Mouse (Mus musculus) hindbrain, embryonic 12.5 days (tissue): Measurements from ENCODE around the gene Efr3b. TPM values are rescaled to one million over a fixed set of nuclear protein-coding genes. Genes with fewer than 3 reads are reported as not detected.
A peak's percentile ranks its signal among the peaks of the same experiment; 100 is the strongest.
"Not testable (repeated sequence)": the region's sequence is repeated elsewhere in the genome, so short reads cannot be mapped to it uniquely, and the experiment has no call there.

Source experiments
- ATAC-seq: fragments of 200-750 bp; cut with Nextera tagmentation; 2 replicates; pipeline ENCODE4 v1.8.0; 2017; ENCODE audit warnings: moderate TSS enrichment; ENCODE audit not compliant: low FRiP score
- H3K27ac ChIP-seq: fragments of 300-500 bp; sonication (generic); 2 replicates; pipeline ENCODE4 v1.5.1; 2016; ENCODE audit warnings: mild to moderate bottlenecking
- H3K27me3 ChIP-seq: fragments of 300-500 bp; sonication (generic); 2 replicates; pipeline ENCODE4 v1.6.1; 2016; ENCODE audit warnings: mild to moderate bottlenecking
- H3K36me3 ChIP-seq: fragments of 300-500 bp; sonication (generic); 2 replicates; pipeline ENCODE4 v1.6.1; 2016; ENCODE audit warnings: mild to moderate bottlenecking
- H3K4me1 ChIP-seq: fragments of 300-500 bp; sonication (generic); 2 replicates; pipeline ENCODE4 v1.6.1; 2016
- H3K4me2 ChIP-seq: fragments of 300-500 bp; sonication (generic); replicated peaks from 2 replicates; pipeline ENCODE4 v1.6.1; 2016; ENCODE audit warnings: mild to moderate bottlenecking
- H3K4me3 ChIP-seq: fragments of 300-500 bp; sonication (generic); 2 replicates; pipeline ENCODE4 v1.5.1; 2016; ENCODE audit warnings: mild to moderate bottlenecking
- H3K9ac ChIP-seq: fragments of 300-500 bp; sonication (generic); 2 replicates; pipeline ENCODE4 v1.6.1; 2016; ENCODE audit warnings: mild to moderate bottlenecking, moderate library complexity
- H3K9me3 ChIP-seq: fragments of 300-500 bp; sonication (generic); replicated peaks from 2 replicates; pipeline ENCODE4 v1.6.1; 2016; ENCODE audit warnings: mild to moderate bottlenecking
- WGBS: fragments of 180-500 bp; shearing (Covaris S2); methylation state at CpG from one replicate; pipeline ENCODE4 v1.1.7; 2016; 5-methylcytosine and 5-hydroxymethylcytosine counted together
- polyA plus RNA-seq: library from polyadenylated mRNA; unstranded; fragments of >200 nt; fragmentation: Nextera tagmentation; extraction: Ambion mirVana; gene quantifications from 2 replicates; pipeline ENCODE4 v1.2.1, GENCODE M21; 2016

Efr3b gene
- polyA plus RNA-seq, 1 experiment from 2014 or later, result 33.1 TPM

- Histone ChIP-seq H3K4me3 (no peak overlapping the region), H3K27me3 (no peaks in the 10 kb centered on the region), H3K4me2 (no peak overlapping the region), H3K9me3 (no peaks in the 10 kb centered on the region), H3K9ac (no peak overlapping the region), H3K4me1 (peaks cover 33% of the 10 kb centered on the region), H3K27ac (peak overlapping the region; percentile 17; the same call in 1 of the 2 replicates), H3K36me3 (no peaks in the 10 kb centered on the region)
- WGBS, result 81% methylated on average over 7 of the region's 7 CpGs
- no peak for ATAC-seq
These were observed 32.6 kb downstream of the Efr3b start for GRCm38 (mm10) chr12:4006079-4006478.

- no peak overlapping the region for H3K4me3 ChIP-seq
- 0 out of 2 replicates have a peak, but pooled peaks cover 7% of the 10 kb centered on the region for H3K36me3 ChIP-seq
- no peak for ATAC-seq
- no peak overlapping the region for H3K27ac ChIP-seq
- H3K4me1 ChIP-seq, result peaks cover 33% of the 10 kb centered on the region
- H3K9ac ChIP-seq, result no peak overlapping the region
- H3K4me2 ChIP-seq, result no peak overlapping the region
- WGBS, result 18% methylated on average over 6 of the region's 6 CpGs
- H3K27me3 ChIP-seq, result no peaks in the 10 kb centered on the region
- H3K9me3 ChIP-seq, result no peaks in the 10 kb centered on the region
These were observed 34.1 kb downstream of the Efr3b start for GRCm38 (mm10) chr12:4004648-4005047.

- Histone ChIP-seq H3K36me3 (0 out of 2 replicates have a peak, but pooled peaks cover 19% of the 10 kb centered on the region), H3K4me2 (no peak overlapping the region), H3K9ac (no peak overlapping the region), H3K27ac (no peak overlapping the region), H3K4me3 (no peak overlapping the region), H3K27me3 (no peaks in the 10 kb centered on the region), H3K4me1 (peaks cover 2% of the 10 kb centered on the region; the same call in 1 of the 2 replicates), H3K9me3 (no peaks in the 10 kb centered on the region)
- WGBS, result 90% methylated on average over 5 of the region's 5 CpGs
- no peak for ATAC-seq
These were observed 38.3 kb downstream of the Efr3b start for GRCm38 (mm10) chr12:4000406-4000805.

DNA sequence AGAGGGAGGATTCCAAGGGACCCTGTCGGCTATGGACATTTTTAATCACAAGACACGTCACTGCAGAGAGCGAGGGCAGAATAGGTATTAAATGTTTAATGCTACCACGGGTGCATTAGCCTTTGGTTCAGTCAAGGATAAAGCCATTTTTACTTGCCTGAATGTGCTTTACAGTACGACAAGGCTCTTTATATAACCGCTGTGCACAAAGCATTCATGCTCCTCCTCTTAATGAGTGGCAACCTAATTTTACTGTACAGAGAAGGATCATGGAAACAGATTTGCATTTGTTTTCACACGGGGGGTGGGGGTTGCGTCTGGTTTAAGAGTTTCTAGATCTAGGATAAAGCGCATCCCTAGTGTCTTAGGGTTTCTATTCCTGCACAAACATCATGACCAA is 42.0 kb downstream of the Efr3b start:
- Histone ChIP-seq H3K27me3 (no peaks in the 10 kb centered on the region), H3K4me2 (no peak overlapping the region), H3K27ac (no peak overlapping the region), H3K9ac (no peak overlapping the region), H3K9me3 (no peaks in the 10 kb centered on the region), H3K4me3 (no peak overlapping the region), H3K4me1 (no peaks in the 10 kb centered on the region), H3K36me3 (0 out of 2 replicates have a peak, but pooled peaks cover 24% of the 10 kb centered on the region)
- WGBS, result 86% methylated on average over 9 of the region's 9 CpGs
- no peak for ATAC-seq

DNA sequence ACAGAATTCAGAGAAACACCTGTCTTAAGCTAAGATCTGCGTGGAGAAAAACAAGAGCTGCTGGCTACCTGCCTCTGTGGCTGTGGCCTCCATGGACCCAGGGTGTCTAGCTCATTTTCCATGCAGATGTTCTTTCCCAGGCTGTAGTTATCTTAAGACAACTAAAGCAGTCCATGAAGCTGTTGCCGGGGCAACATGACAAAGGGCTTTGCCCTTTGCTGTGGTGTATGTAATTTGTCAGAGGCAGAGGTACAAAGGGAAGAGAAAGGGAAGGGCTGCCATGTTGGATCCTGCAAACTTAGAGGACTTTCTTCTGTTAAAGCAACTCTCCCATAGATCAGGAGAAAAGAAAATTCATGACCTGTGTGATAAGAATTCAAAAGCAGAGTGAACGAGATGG is 47.7 kb downstream of the Efr3b start:
- Histone ChIP-seq H3K27ac (no peak overlapping the region), H3K4me3 (no peak overlapping the region), H3K4me1 (peaks cover 5% of the 10 kb centered on the region; the same call in 1 of the 2 replicates), H3K9ac (no peak overlapping the region), H3K4me2 (no peak overlapping the region), H3K9me3 (no peaks in the 10 kb centered on the region), H3K36me3 (0 out of 2 replicates have a peak, but pooled peaks cover 12% of the 10 kb centered on the region), H3K27me3 (no peaks in the 10 kb centered on the region)
- WGBS, result 50% methylated on average over 3 of the region's 3 CpGs
- ATAC-seq, result no peak

- ATAC-seq, result no peak
- Histone ChIP-seq H3K36me3 (0 out of 2 replicates have a peak, but pooled peaks cover 12% of the 10 kb centered on the region), H3K4me3 (no peak overlapping the region), H3K27ac (no peak overlapping the region), H3K9ac (no peak overlapping the region), H3K4me1 (peaks cover 5% of the 10 kb centered on the region; the same call in 1 of the 2 replicates), H3K4me2 (no peak overlapping the region), H3K27me3 (no peaks in the 10 kb centered on the region), H3K9me3 (no peaks in the 10 kb centered on the region)
- WGBS, result 27% methylated on average over 2 of the region's 2 CpGs
These were observed 48.8 kb downstream of the Efr3b start for GRCm38 (mm10) chr12:3989943-3990342.

DNA sequence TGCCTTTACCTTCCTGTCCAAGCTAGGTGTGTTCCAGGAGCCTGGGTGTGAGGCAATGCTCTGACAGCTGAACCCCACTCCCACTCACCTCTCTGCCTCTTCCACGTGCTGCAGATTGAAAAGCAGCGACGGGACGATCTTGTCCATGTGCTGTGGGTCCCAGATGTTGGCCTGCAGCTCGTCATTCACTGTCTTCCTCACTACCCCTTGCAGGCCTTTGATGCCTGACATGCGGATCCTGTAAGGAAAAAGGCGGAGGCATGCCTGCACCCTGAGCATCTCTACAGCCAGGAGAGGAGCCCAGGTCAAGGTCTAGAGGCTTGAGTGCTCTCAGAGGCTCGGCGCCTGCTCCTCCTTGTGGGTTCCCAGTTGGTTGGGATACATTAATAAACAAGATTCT is 54.3 kb downstream of the Efr3b start:
- no peak overlapping the region for H3K4me3 ChIP-seq
- no peak for ATAC-seq
- peaks cover 5% of the 10 kb centered on the region; the same call in 1 of the 2 replicates for H3K27me3 ChIP-seq
- H3K4me1 ChIP-seq, result peaks cover 15% of the 10 kb centered on the region
- 87% methylated on average over 9 of the region's 9 CpGs for WGBS
- H3K9ac ChIP-seq, result no peak overlapping the region
- H3K4me2 ChIP-seq, result no peak overlapping the region
- H3K9me3 ChIP-seq, result no peaks in the 10 kb centered on the region
- H3K27ac ChIP-seq, result peak overlapping the region; percentile 17; the same call in 1 of the 2 replicates
- H3K36me3 ChIP-seq, result peaks cover 23% of the 10 kb centered on the region

GRCm38 (mm10) chr12:3983736-3984135 is 55.0 kb downstream of the Efr3b start:
- 0% methylated on average over 1 of the region's 1 CpGs for whole genome bisulfite sequencing
- no peak for ATAC-seq
- H3K27me3 ChIP-seq, result peaks cover 5% of the 10 kb centered on the region; the same call in 1 of the 2 replicates
- no peak overlapping the region for H3K27ac ChIP-seq
- no peak overlapping the region for H3K4me3 ChIP-seq
- H3K9ac ChIP-seq, result no peak overlapping the region
- H3K4me2 ChIP-seq, result no peak overlapping the region
- H3K9me3 ChIP-seq, result no peaks in the 10 kb centered on the region
- peaks cover 26% of the 10 kb centered on the region for H3K36me3 ChIP-seq
- peaks cover 15% of the 10 kb centered on the region for H3K4me1 ChIP-seq

GRCm38 (mm10) chr12:3982257-3982656 is 56.5 kb downstream of the Efr3b start:
- peak overlapping the region; percentile 39; the same call in 1 of the 2 replicates for H3K4me3 ChIP-seq
- 24% methylated on average over 6 of the region's 6 CpGs for WGBS

DNA sequence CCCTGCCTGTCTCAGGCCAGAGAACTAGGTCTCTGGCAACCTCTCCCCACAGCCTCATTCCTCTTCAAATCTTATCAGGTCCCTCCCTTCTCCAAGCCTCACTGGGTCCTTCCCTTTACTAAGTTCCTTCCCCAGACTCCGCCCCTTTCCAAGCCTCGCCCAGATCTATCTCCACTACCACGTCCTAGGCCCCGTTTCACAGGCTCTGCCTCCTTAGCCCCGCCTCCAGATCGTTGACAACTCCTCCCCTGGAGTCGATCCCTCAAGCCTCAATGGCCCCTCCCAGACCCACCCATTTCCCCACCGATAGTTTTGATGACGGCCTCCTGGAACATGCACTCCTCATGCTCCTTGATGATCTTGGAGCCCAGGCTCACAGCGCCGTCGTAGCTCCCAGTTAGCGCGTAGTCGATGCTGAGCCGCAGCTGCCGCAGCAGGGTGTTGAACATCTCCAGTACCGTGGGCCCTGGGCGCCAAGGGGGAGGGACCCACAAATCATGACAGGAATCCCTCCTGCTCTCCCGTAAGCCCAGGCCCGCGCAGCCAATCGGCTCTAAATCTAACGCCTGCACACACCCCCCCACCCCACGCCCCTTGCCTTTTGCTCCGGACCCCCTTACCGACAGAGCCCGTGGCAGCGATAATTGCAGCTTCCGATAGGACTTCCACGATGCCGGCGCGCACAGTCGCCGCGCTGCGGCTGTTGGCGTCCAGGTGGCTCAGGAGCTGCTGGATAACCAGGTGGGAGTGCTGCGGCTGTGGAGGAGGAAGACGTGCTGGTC is 57.2 kb downstream of the Efr3b start:
- ATAC-seq, result peak; percentile 73
- H3K4me3 ChIP-seq, result peak overlapping the region; percentile 39
- peaks cover 39% of the 10 kb centered on the region for H3K36me3 ChIP-seq
- no peaks in the 10 kb centered on the region for H3K9me3 ChIP-seq
- peak overlapping the region; percentile 80 for H3K4me2 ChIP-seq
- peaks cover 15% of the 10 kb centered on the region for H3K4me1 ChIP-seq
- peak overlapping the region; percentile 59 for H3K9ac ChIP-seq
- H3K27ac ChIP-seq, result peak overlapping the region; percentile 25; the same call in 1 of the 2 replicates
- WGBS, result 1% methylated on average over 41 of the region's 41 CpGs
- H3K27me3 ChIP-seq, result peaks cover 5% of the 10 kb centered on the region; the same call in 1 of the 2 replicates

More at GRCm38 (mm10) chr12:3982257-3982656, 56.5 kb downstream of the Efr3b start:
- Histone ChIP-seq H3K27ac (no peak overlapping the region), H3K4me2 (peak overlapping the region; percentile 80), H3K9me3 (no peaks in the 10 kb centered on the region), H3K9ac (peak overlapping the region; percentile 59; the same call in 1 of the 2 replicates), H3K27me3 (peaks cover 5% of the 10 kb centered on the region; the same call in 1 of the 2 replicates), H3K4me1 (peaks cover 15% of the 10 kb centered on the region), H3K36me3 (peaks cover 31% of the 10 kb centered on the region)
- ATAC-seq, result no peak

DNA sequence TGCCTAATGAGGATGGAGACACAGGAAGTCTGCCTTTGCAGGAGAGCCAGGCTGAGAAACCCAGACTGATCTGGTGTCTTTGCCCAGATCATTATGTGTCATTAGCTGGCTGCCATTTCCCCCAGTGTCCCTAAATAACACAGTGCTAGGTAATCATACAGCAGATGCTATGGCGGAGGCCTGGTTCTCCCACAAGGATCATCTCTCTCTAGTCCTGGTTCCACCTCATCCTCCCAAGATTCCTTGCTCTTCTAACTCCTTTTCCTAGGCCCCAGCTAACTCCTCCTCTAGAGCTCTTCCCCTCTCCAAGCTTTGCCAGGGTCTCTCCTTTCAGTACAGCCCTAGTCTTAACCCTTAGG is 57.7 kb downstream of the Efr3b start:
- H3K4me1 ChIP-seq, result peaks cover 15% of the 10 kb centered on the region
- no peak for ATAC-seq
- H3K9me3 ChIP-seq, result no peaks in the 10 kb centered on the region
- peaks cover 5% of the 10 kb centered on the region; the same call in 1 of the 2 replicates for H3K27me3 ChIP-seq
- H3K27ac ChIP-seq, result no peak overlapping the region
- H3K36me3 ChIP-seq, result peaks cover 42% of the 10 kb centered on the region
- no peak overlapping the region for H3K9ac ChIP-seq
- WGBS, result 70% methylated on average over 1 of the region's 1 CpGs
- H3K4me3 ChIP-seq, result no peak overlapping the region
- H3K4me2 ChIP-seq, result peak overlapping the region; percentile 80

- not testable (repeated sequence) for H3K9me3 ChIP-seq, H3K4me3 ChIP-seq, H3K4me1 ChIP-seq, H3K9ac ChIP-seq, ATAC-seq, H3K4me2 ChIP-seq, H3K27ac ChIP-seq, H3K27me3 ChIP-seq
- H3K36me3 ChIP-seq, result peaks cover 74% of the 10 kb centered on the region
- WGBS, result 94% methylated on average over 6 of the region's 6 CpGs
These were observed 65.5 kb downstream of the Efr3b start for GRCm38 (mm10) chr12:3973169-3973568.
